Mouse (Mus musculus) myocyte (in vitro differentiated cells): Measurements from ENCODE around the gene Pou6f1. TPM values are rescaled to one million over a fixed set of nuclear protein-coding genes. Genes with fewer than 3 reads are reported as not detected.

Experiments used
- H3K27me3 ChIP-seq: one replicate; pipeline ENCODE4 v1.6.1; 2011; ENCODE audit not compliant: control insufficient read depth, insufficient read depth, insufficient read length
- H3K36me3 ChIP-seq: one replicate; pipeline ENCODE4 v1.6.1; 2011; ENCODE audit not compliant: control insufficient read depth, insufficient read depth
- H3K4me2 ChIP-seq: one replicate; pipeline ENCODE4 v1.6.1; 2011; ENCODE audit warnings: low read depth, control low read depth
- H3K4me3 ChIP-seq: one replicate; pipeline ENCODE4 v1.5.1; 2011; ENCODE audit warnings: mild to moderate bottlenecking, control low read depth, moderate library complexity
- H3K79me2 ChIP-seq: one replicate; pipeline ENCODE4 v1.6.1; 2011; ENCODE audit not compliant: control insufficient read depth, insufficient read depth
- H3ac ChIP-seq: one replicate; pipeline ENCODE4 v1.6.1; 2011; ENCODE audit not compliant: control insufficient read depth, insufficient read length
- CEBPB ChIP-seq: IDR thresholded peaks from 2 replicates; pipeline ENCODE4 v1.6.1; 2011; ENCODE audit warnings: mild to moderate bottlenecking, moderate library complexity; ENCODE audit not compliant: poor library complexity, insufficient read depth, severe bottlenecking
- E2F4 ChIP-seq: IDR thresholded peaks from one replicate; pipeline ENCODE4 v1.6.1; 2011; ENCODE audit warnings: mild to moderate bottlenecking, control low read depth, moderate library complexity; ENCODE audit not compliant: insufficient read depth
- MAX ChIP-seq: IDR thresholded peaks from one replicate; pipeline ENCODE4 v1.6.1; 2011; ENCODE audit warnings: low read depth, mild to moderate bottlenecking, control low read depth
- MYOD1 ChIP-seq, 3 experiments: IDR thresholded peaks; one replicate each; pipeline ENCODE4 v1.6.1; 2011; ENCODE audit warnings: control low read depth in 2 of 3, low read depth in 2 of 3, mild to moderate bottlenecking in 2 of 3, moderate library complexity in 1 of 3; ENCODE audit not compliant: insufficient read length in 2 of 3, control insufficient read depth in 1 of 3
- MYOG ChIP-seq, 3 experiments: IDR thresholded peaks; one replicate each; pipeline ENCODE4 v1.6.1; 2011; ENCODE audit warnings: control low read depth in 2 of 3, low read depth in 2 of 3, mild to moderate bottlenecking in 2 of 3; ENCODE audit not compliant: insufficient read length in 2 of 3, control insufficient read depth in 1 of 3, insufficient read depth in 1 of 3
- POLR2A ChIP-seq: IDR thresholded peaks from one replicate; pipeline ENCODE4 v1.6.1; 2011; ENCODE audit warnings: low read depth, mild to moderate bottlenecking, control low read depth, moderate library complexity; ENCODE audit not compliant: insufficient read length
- POLR2AphosphoS2 ChIP-seq: IDR thresholded peaks from one replicate; pipeline ENCODE4 v1.6.1; 2011; ENCODE audit warnings: low read depth, control low read depth; ENCODE audit not compliant: insufficient read length
- REST ChIP-seq: IDR thresholded peaks from one replicate; pipeline ENCODE4 v1.6.1; 2011; ENCODE audit warnings: mild to moderate bottlenecking, control low read depth, moderate library complexity; ENCODE audit not compliant: insufficient read depth, insufficient read length
- SRF ChIP-seq: IDR thresholded peaks from one replicate; pipeline ENCODE4 v1.6.1; 2011; ENCODE audit warnings: low read depth; ENCODE audit not compliant: control insufficient read depth, insufficient read length
- TCF12 ChIP-seq: IDR thresholded peaks from one replicate; pipeline ENCODE4 v1.6.1; 2011; ENCODE audit warnings: mild to moderate bottlenecking, control low read depth; ENCODE audit not compliant: poor library complexity, insufficient read depth, severe bottlenecking
- TCF3 ChIP-seq: IDR thresholded peaks from one replicate; pipeline ENCODE4 v1.6.1; 2011; ENCODE audit warnings: low read depth, control low read depth; ENCODE audit not compliant: insufficient read length
- USF1 ChIP-seq: IDR thresholded peaks from one replicate; pipeline ENCODE4 v1.6.1; 2011; ENCODE audit warnings: low read depth, mild to moderate bottlenecking, control low read depth, moderate library complexity
- polyA plus RNA-seq: library from polyadenylated mRNA; unstranded; fragments of >200 nt; fragmentation: generic; extraction: Trizol; gene quantifications from one replicate; pipeline ENCODE4 v1.2.1, GENCODE M21; 2012; ENCODE audit warnings: missing spikeins

The Pou6f1 gene
- polyA plus RNA-seq, 1 experiment, result 7.7 TPM

- peak; percentile 6 for TF ChIP-seq E2F4
- TF ChIP-seq MAX, result no peak
- peak; percentile 96 for TF ChIP-seq USF1
- no peak for TF ChIP-seq CEBPB
- peak; percentile 98 for TF ChIP-seq POLR2A
- TF ChIP-seq SRF, result peak; percentile 37
- no peak for TF ChIP-seq REST
- TF ChIP-seq TCF3, result no peak
- peak; percentile 97 for TF ChIP-seq POLR2AphosphoS2
- no peak for TF ChIP-seq MYOG (IDR thresholded peaks at IDR 0.05; ENCODE audit: control insufficient read depth in 1 of 3, insufficient read depth in 1 of 3, insufficient read length in 2 of 3, low read depth in 2 of 3)
- TF ChIP-seq MYOD1 (IDR thresholded peaks at IDR 0.05; ENCODE audit: control insufficient read depth in 1 of 3, insufficient read length in 2 of 3, low read depth in 2 of 3), result no peak
- no peak for TF ChIP-seq TCF12
Observed at GRCm38 (mm10) chr15:100614996-100615824, 15.4 kb upstream of the Pou6f1 start, which contains the start of gene Dazap2. Gene Dazap2, plus strand, starts transcription at chr15:100615349.

GRCm38 (mm10) chr15:100614218-100614995 is 14.6 kb upstream of the Pou6f1 start:
- no peak for TF ChIP-seq USF1
- no peak for TF ChIP-seq CEBPB
- TF ChIP-seq TCF12, result no peak
- TF ChIP-seq MYOD1 (IDR thresholded peaks at IDR 0.05; ENCODE audit: control insufficient read depth in 1 of 3, insufficient read length in 2 of 3, low read depth in 2 of 3), result no peak
- TF ChIP-seq SRF, result no peak
- TF ChIP-seq MYOG (IDR thresholded peaks at IDR 0.05; ENCODE audit: control insufficient read depth in 1 of 3, insufficient read depth in 1 of 3, insufficient read length in 2 of 3, low read depth in 2 of 3), result peak in 1 of 3 experiments; percentile 28
- H3ac ChIP-seq, result peak overlapping the region; percentile 55
- peaks cover 19% of the 10 kb centered on the region for H3K79me2 ChIP-seq
- H3K4me2 ChIP-seq, result peak overlapping the region; percentile 95
- H3K4me3 ChIP-seq, result peak overlapping the region; percentile 65
- H3K36me3 ChIP-seq, result peaks cover 22% of the 10 kb centered on the region
- no peaks in the 10 kb centered on the region for H3K27me3 ChIP-seq

More at GRCm38 (mm10) chr15:100614996-100615824, 15.4 kb upstream of the Pou6f1 start, which contains the start of gene Dazap2:
- Histone ChIP-seq H3K4me3 (peak within 1 kb of the TSS; percentile 65), H3ac (peak within 1 kb of the TSS; percentile 55), H3K4me2 (peak within 1 kb of the TSS; percentile 95), H3K27me3 (no peaks in the 10 kb centered on the region), H3K36me3 (peaks cover 30% of the 10 kb centered on the region), H3K79me2 (peaks cover 19% of the 10 kb centered on the region)

- no peaks in the 10 kb centered on the region for H3K27me3 ChIP-seq
- no peak overlapping the region for H3K4me3 ChIP-seq
- H3K4me2 ChIP-seq, result peak overlapping the region; percentile 95
- peaks cover 14% of the 10 kb centered on the region for H3K36me3 ChIP-seq
- no peak overlapping the region for H3ac ChIP-seq
- H3K79me2 ChIP-seq, result peaks cover 19% of the 10 kb centered on the region
- TF ChIP-seq POLR2A (no peak), MYOD1 (IDR thresholded peaks at IDR 0.05; ENCODE audit: control insufficient read depth in 1 of 3, insufficient read length in 2 of 3, low read depth in 2 of 3) (peak in 1 of 3 experiments; percentile 44), MYOG (IDR thresholded peaks at IDR 0.05; ENCODE audit: control insufficient read depth in 1 of 3, insufficient read depth in 1 of 3, insufficient read length in 2 of 3, low read depth in 2 of 3) (peak in 1 of 3 experiments; percentile 66), SRF (no peak), TCF3 (no peak)
Observed at GRCm38 (mm10) chr15:100613584-100613983, 13.8 kb upstream of the Pou6f1 start.

- Histone ChIP-seq H3K79me2 (peaks cover 15% of the 10 kb centered on the region), H3K36me3 (peaks cover 3% of the 10 kb centered on the region), H3K4me2 (no peak overlapping the region), H3ac (no peak overlapping the region), H3K27me3 (no peaks in the 10 kb centered on the region), H3K4me3 (no peak overlapping the region)
- no peak for TF ChIP-seq USF1
- TF ChIP-seq REST, result no peak
- no peak for TF ChIP-seq MYOG (IDR thresholded peaks at IDR 0.05; ENCODE audit: control insufficient read depth in 1 of 3, insufficient read depth in 1 of 3, insufficient read length in 2 of 3, low read depth in 2 of 3)
- TF ChIP-seq E2F4, result no peak
- TF ChIP-seq TCF3, result no peak
- no peak for TF ChIP-seq SRF
- TF ChIP-seq POLR2A, result no peak
- no peak for TF ChIP-seq TCF12
- no peak for TF ChIP-seq MYOD1 (IDR thresholded peaks at IDR 0.05; ENCODE audit: control insufficient read depth in 1 of 3, insufficient read length in 2 of 3, low read depth in 2 of 3)
- TF ChIP-seq MAX, result no peak
- no peak for TF ChIP-seq CEBPB
- no peak for TF ChIP-seq POLR2AphosphoS2
Observed at GRCm38 (mm10) chr15:100612432-100612831, 12.6 kb upstream of the Pou6f1 start.
